Mouse (Mus musculus) midbrain, embryonic 10.5 days (tissue): ENCODE data around the gene Mllt10. TPM values are rescaled to one million over a fixed set of nuclear protein-coding genes. Genes with fewer than 3 reads are reported as not detected.

Experiments used
- DNase-seq: peaks from one replicate; pipeline ENCODE4 v3.0.0-alpha.2; 2017; ENCODE audit warnings: low spot score
- H3K27ac ChIP-seq: fragments of 300-500 bp; sonication (generic); replicated peaks from 2 replicates; pipeline ENCODE4 v1.5.1; 2016; ENCODE audit warnings: mild to moderate bottlenecking
- H3K27me3 ChIP-seq: fragments of 300-500 bp; sonication (generic); 2 replicates; pipeline ENCODE4 v1.6.1; 2016; ENCODE audit warnings: low read depth, mild to moderate bottlenecking; ENCODE audit not compliant: poor library complexity, severe bottlenecking
- H3K36me3 ChIP-seq: fragments of 300-500 bp; sonication (generic); 2 replicates; pipeline ENCODE4 v1.6.1; 2016; ENCODE audit warnings: mild to moderate bottlenecking, moderate library complexity
- H3K4me1 ChIP-seq: fragments of 300-500 bp; sonication (generic); 2 replicates; pipeline ENCODE4 v1.6.1; 2016
- H3K4me3 ChIP-seq: fragments of 300-500 bp; sonication (generic); 2 replicates; pipeline ENCODE4 v1.5.1; 2016; ENCODE audit warnings: mild to moderate bottlenecking, moderate library complexity
- H3K9me3 ChIP-seq: fragments of 300-500 bp; sonication (generic); replicated peaks from 2 replicates; pipeline ENCODE4 v1.6.1; 2016; ENCODE audit warnings: mild to moderate bottlenecking
- WGBS: fragments of 180-500 bp; shearing (Covaris S2); methylation state at CpG from one replicate; pipeline ENCODE4 v1.1.7; 2016; 5-methylcytosine and 5-hydroxymethylcytosine counted together
- polyA plus RNA-seq: library from polyadenylated mRNA; unstranded; fragments of >200 nt; fragmentation: Nextera tagmentation; extraction: Ambion mirVana; gene quantifications from 2 replicates; pipeline ENCODE4 v1.2.1, GENCODE M21; 2016

Gene Mllt10
- polyA plus RNA-seq, 1 experiment from 2014 or later, result 71.0 TPM

GRCm38 (mm10) chr2:18208578-18208977 is 153.5 kb downstream of the Mllt10 start:
- Histone ChIP-seq H3K27me3 (no peaks in the 10 kb centered on the region), H3K4me1 (no peaks in the 10 kb centered on the region), H3K36me3 (peaks cover 97% of the 10 kb centered on the region), H3K4me3 (no peak overlapping the region), H3K9me3 (no peaks in the 10 kb centered on the region), H3K27ac (no peak overlapping the region)
- WGBS, result 87% methylated on average over 6 of the region's 6 CpGs
- no peak for DNase-seq

DNA sequence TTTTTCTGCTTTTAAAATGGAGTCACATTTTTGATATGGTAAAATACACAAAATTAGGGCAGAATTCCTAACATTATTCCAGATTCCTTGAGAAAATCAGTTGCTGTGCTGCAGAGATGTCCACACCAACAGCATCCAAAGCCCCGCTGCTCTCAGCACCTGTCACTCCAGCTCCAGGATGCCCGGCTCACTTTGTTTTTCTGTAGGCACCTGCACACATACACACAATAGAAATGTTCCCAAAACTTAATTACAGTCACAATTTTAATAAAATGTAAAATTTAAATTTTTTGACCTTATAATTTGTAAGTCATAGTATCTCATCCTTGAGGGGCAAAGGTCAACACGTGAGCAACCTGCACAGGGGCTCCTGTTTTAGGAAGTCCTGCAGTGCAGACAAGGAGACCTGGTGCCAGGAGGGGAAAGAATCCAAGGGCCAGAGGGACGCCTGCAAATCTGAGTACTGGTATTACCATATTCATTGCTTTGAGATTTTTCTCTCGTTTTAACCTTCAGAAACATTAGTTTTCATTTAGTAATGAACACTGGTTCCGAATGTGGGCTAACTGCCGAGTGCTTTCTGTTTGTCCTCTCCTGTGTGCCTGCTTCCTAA is 154.3 kb downstream of the Mllt10 start:
- H3K4me3 ChIP-seq, result no peak overlapping the region
- H3K4me1 ChIP-seq, result no peaks in the 10 kb centered on the region
- no peak overlapping the region for H3K27ac ChIP-seq
- peaks cover 97% of the 10 kb centered on the region for H3K36me3 ChIP-seq
- no peaks in the 10 kb centered on the region for H3K9me3 ChIP-seq
- 89% methylated on average over 7 of the region's 7 CpGs for WGBS
- DNase-seq, result no peak
- H3K27me3 ChIP-seq, result no peaks in the 10 kb centered on the region

DNA sequence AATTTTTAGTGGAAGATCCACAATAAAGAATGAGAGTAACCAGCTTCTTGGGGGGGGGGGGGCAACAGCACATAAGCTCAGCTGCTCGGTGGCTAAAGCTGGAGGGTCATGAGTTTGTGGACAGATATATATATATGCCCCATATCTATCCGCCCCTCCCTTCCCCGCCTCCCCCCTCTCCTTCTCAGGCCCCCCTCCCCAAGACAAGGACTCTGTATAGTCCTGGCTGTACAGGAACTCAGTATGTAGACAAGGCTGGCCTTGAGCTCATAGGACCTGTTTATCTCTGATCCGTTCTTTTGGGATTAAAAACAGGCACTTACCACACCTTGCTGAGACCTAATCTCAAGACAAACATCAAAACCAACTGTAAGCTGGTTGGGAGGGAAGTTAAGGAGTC is 154.9 kb downstream of the Mllt10 start:
- DNase-seq, result no peak
- no peaks in the 10 kb centered on the region for H3K4me1 ChIP-seq
- no peak overlapping the region for H3K27ac ChIP-seq
- no peaks in the 10 kb centered on the region for H3K27me3 ChIP-seq
- H3K9me3 ChIP-seq, result no peaks in the 10 kb centered on the region
- no peak overlapping the region for H3K4me3 ChIP-seq
- WGBS, result 92% methylated on average over 4 of the region's 4 CpGs
- peaks cover 97% of the 10 kb centered on the region for H3K36me3 ChIP-seq

- 87% methylated on average over 2 of the region's 2 CpGs for WGBS
- H3K9me3 ChIP-seq, result no peaks in the 10 kb centered on the region
- no peak overlapping the region for H3K27ac ChIP-seq
- no peak for DNase-seq
- no peaks in the 10 kb centered on the region for H3K4me1 ChIP-seq
- H3K4me3 ChIP-seq, result no peak overlapping the region
- peaks cover 96% of the 10 kb centered on the region for H3K36me3 ChIP-seq
- no peaks in the 10 kb centered on the region for H3K27me3 ChIP-seq
Measured at GRCm38 (mm10) chr2:18214031-18214430, 159.0 kb downstream of the Mllt10 start.

GRCm38 (mm10) chr2:18217867-18218266 is 162.8 kb downstream of the Mllt10 start:
- no peaks in the 10 kb centered on the region for H3K9me3 ChIP-seq
- no peaks in the 10 kb centered on the region for H3K4me1 ChIP-seq
- H3K36me3 ChIP-seq, result peaks cover 72% of the 10 kb centered on the region
- H3K4me3 ChIP-seq, result no peak overlapping the region
- no peak overlapping the region for H3K27ac ChIP-seq
- no peaks in the 10 kb centered on the region for H3K27me3 ChIP-seq
- WGBS, result 81% methylated on average over 3 of the region's 3 CpGs
- DNase-seq, result no peak

DNA sequence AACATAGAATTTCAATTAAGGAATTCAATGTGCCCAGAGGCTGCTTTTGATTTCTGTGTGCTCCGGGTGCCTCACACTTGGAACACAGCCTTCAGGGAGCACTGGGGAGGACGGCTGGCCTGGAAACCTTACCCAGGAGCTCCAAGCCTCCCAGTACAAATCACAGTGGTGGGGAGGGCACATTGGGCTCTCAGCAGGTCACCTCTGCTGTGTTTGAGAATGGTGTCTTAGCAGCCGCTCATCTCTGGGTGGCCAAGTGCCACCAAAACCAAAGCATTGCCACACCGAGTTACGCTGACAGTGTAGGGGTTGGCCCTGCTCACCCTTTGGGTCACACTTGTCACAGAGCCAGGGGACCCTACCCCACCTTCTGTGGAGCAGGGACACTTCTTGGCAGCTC is 163.5 kb downstream of the Mllt10 start:
- Histone ChIP-seq H3K9me3 (no peaks in the 10 kb centered on the region), H3K27me3 (no peaks in the 10 kb centered on the region), H3K36me3 (peaks cover 65% of the 10 kb centered on the region), H3K4me1 (no peaks in the 10 kb centered on the region), H3K27ac (no peak overlapping the region), H3K4me3 (no peak overlapping the region)
- no peak for DNase-seq
- WGBS, result 88% methylated on average over 5 of the region's 5 CpGs

DNA sequence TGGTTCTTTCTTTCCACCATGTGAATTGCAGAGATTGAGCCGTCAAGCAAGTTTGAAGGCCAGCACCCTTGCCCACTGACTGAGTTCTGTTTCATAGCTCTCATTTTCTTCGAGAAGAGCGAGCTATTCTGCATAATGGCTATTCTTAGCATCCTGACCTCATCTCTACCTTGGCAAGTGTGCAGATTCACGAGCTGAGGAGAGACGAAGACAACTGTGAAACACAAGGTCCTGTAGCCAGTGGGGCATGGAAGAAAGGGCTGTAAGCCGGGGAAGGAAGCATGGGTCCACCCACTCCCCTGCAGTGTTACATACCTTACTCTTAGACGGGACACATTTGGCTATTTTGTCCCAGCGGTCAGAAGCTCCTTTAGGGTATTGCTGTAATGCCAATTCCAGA is 164.1 kb downstream of the Mllt10 start:
- Histone ChIP-seq H3K27ac (no peak overlapping the region), H3K9me3 (no peaks in the 10 kb centered on the region), H3K4me3 (no peak overlapping the region), H3K27me3 (no peaks in the 10 kb centered on the region), H3K36me3 (peaks cover 59% of the 10 kb centered on the region), H3K4me1 (no peaks in the 10 kb centered on the region)
- 85% methylated on average over 8 of the region's 8 CpGs for WGBS
- no peak for DNase-seq

DNA sequence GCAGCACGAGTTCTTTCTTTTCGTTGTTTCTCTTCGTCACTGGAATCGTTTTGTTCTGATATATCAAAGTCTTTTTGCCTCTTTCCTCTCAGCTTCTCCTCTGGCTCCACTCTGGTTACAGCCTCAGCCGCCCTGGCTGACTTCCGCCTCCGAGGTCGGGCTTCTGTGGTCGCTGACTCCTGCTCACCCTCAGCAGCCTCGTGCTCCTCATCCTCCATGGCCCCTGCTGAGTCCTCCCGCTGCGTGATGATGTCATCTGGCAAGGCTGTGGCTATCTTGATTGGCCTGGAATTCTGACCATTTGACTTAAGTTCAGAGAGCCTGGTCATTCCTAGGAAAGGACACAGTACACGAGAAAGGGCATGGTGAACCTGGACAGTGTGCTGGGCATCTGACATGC is 164.5 kb downstream of the Mllt10 start:
- WGBS, result 84% methylated on average over 13 of the region's 13 CpGs
- Histone ChIP-seq H3K36me3 (peaks cover 55% of the 10 kb centered on the region), H3K4me1 (no peaks in the 10 kb centered on the region), H3K27ac (no peak overlapping the region), H3K4me3 (no peak overlapping the region), H3K9me3 (no peaks in the 10 kb centered on the region), H3K27me3 (no peaks in the 10 kb centered on the region)
- DNase-seq, result no peak

GRCm38 (mm10) chr2:18228486-18229062 is 173.5 kb downstream of the Mllt10 start:
- Histone ChIP-seq H3K27me3 (no peaks in the 10 kb centered on the region), H3K36me3 (no peaks in the 10 kb centered on the region), H3K4me1 (peaks cover 38% of the 10 kb centered on the region), H3K27ac (no peak overlapping the region), H3K4me3 (no peak overlapping the region), H3K9me3 (no peaks in the 10 kb centered on the region)
- DNase-seq, result no peak
- 74% methylated on average over 8 of the region's 8 CpGs for WGBS

DNA sequence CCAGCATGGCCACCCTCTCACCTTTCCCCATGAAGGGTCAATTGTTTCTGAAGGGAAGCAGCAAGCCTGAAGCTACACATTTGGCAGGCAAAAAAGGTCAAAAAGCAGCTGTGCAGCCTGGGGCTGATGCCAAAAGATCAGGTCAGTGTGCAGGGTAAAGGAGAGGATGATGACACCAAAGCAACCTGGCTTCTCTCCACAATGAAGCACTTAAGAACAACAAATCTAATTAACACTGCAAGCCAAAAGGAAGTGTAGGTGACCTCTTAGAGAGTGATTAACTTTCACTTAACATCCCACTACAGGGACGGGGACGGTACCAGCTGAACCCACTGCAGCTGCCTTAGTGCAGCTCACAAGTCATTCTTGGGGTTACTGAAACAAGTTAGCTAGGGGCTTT is 174.2 kb downstream of the Mllt10 start:
- WGBS, result 25% methylated on average over 2 of the region's 2 CpGs
- DNase-seq, result no peak
- Histone ChIP-seq H3K4me3 (no peak overlapping the region), H3K9me3 (no peaks in the 10 kb centered on the region), H3K27me3 (no peaks in the 10 kb centered on the region), H3K4me1 (peaks cover 45% of the 10 kb centered on the region), H3K36me3 (no peaks in the 10 kb centered on the region), H3K27ac (no peak overlapping the region)

DNA sequence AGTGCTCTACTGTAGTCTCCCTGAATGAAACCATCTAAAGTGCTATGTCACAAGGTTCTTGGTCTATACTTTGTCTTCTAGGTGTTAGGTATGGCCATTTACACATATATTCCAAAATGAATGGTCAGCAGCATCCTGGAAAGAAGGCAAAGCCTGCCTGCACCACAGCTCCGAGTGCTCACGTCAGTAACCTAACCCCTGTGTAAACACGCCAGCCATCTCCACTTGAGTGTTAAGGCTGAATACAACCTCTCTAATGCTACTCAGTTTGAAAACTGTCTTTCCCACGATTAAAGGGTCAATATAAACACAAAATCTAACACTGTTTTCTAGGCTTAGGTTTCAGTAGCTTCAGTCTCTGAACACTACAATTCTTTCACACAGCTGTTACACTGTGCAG is 176.1 kb downstream of the Mllt10 start:
- no peaks in the 10 kb centered on the region for H3K36me3 ChIP-seq
- no peaks in the 10 kb centered on the region for H3K9me3 ChIP-seq
- H3K27me3 ChIP-seq, result no peaks in the 10 kb centered on the region
- H3K27ac ChIP-seq, result no peak overlapping the region
- DNase-seq, result no peak
- H3K4me1 ChIP-seq, result peaks cover 50% of the 10 kb centered on the region
- H3K4me3 ChIP-seq, result no peak overlapping the region
- 53% methylated on average over 4 of the region's 4 CpGs for WGBS

GRCm38 (mm10) chr2:18232883-18233567 is 178.0 kb downstream of the Mllt10 start:
- H3K9me3 ChIP-seq, result no peaks in the 10 kb centered on the region

GRCm38 (mm10) chr2:18235524-18235923 is 180.5 kb downstream of the Mllt10 start:
- Histone ChIP-seq H3K27me3 (no peaks in the 10 kb centered on the region), H3K9me3 (no peaks in the 10 kb centered on the region; the same call in 1 of the 2 replicates), H3K4me3 (no peak overlapping the region), H3K36me3 (no peaks in the 10 kb centered on the region), H3K4me1 (peaks cover 36% of the 10 kb centered on the region), H3K27ac (0 out of 2 replicates have a peak overlapping the region, but pooled peaks have one; percentile 9)
- no peak for DNase-seq
- 91% methylated on average over 5 of the region's 5 CpGs for WGBS

More at GRCm38 (mm10) chr2:18232883-18233567, 178.0 kb downstream of the Mllt10 start:
- Histone ChIP-seq H3K4me1 (peaks cover 50% of the 10 kb centered on the region), H3K4me3 (no peak overlapping the region), H3K27ac (0 out of 2 replicates have a peak overlapping the region, but pooled peaks have one; percentile 46), H3K27me3 (no peaks in the 10 kb centered on the region), H3K36me3 (no peaks in the 10 kb centered on the region)
- DNase-seq, result peak; percentile 63
- 2% methylated on average over 5 of the region's 5 CpGs for WGBS
